Mouse (Mus musculus): Measurements from ENCODE around the gene 2010111I01Rik.

DNA sequence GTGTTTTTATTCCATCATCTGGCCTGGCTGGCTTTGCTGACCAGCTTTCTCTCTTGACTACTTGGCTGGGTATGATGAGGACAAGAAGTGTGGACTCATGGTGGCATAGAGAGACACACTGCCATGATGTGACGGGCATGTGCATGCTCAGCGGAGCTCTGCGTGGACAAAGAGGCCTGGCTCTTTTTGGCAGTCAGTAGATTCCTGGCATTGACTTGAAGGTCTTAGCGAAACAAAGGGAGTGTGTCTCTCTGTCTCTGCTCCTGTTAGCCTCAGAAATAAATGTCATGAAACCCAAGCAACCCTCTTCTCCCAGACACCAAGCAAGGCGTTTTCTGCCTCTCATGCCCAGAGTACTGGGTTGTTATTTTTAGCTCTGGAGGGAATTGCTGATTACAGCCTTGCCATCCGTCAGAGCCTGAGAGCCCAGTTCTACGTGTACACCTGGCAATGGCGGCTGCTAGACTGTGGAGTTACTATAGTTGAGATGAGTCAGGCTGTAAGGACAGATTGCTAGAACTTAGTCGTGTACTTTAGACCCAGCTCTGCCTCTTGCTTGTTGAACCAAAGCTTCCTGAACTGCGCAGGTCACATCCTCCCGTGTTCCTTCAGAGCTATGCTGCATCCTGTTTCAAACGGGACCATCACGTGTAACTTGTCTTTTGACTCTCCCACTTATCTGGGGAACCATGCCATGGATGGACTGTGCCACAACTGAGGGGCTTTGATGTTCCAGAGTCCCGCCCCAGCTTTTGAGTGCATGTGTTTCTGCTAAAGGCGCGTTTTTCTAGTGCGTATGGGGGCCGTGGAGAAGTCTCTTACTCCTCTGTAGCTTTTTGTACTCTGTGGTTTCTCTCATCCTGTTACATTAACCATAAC lies 296.3 kb downstream of the 2010111I01Rik start:
- TF ChIP-seq EP300 (optimal IDR thresholded peaks at IDR 0.05) (no peak), CTCF (IDR thresholded peaks at IDR 0.05; ENCODE audit: low read depth) (no peak)

All from stomach, postnatal 0 days (tissue).